Mouse (Mus musculus): ENCODE measurements around the gene Trim63.

GRCm38 (mm10) chr4:134300316-134300715 lies 14.6 kb upstream of the Trim63 start:
- no peak for TF ChIP-seq POLR2A (IDR thresholded peaks at IDR 0.05; ENCODE audit: borderline replicate concordance, extremely low read depth, insufficient read depth, insufficient read length, poor library complexity, severe bottlenecking)
- no peak for TF ChIP-seq CTCF (IDR thresholded peaks at IDR 0.05; ENCODE audit: borderline replicate concordance, extremely low read depth, insufficient read depth, insufficient read length)
